Mouse (Mus musculus): Measurements from ENCODE around the gene Lsamp. TPM values are rescaled to one million over a fixed set of nuclear protein-coding genes. Genes with fewer than 3 reads are reported as not detected.

Gene Lsamp
- total RNA-seq, 2 experiments from 2014 or later: 390 to 474 TPM

DNA sequence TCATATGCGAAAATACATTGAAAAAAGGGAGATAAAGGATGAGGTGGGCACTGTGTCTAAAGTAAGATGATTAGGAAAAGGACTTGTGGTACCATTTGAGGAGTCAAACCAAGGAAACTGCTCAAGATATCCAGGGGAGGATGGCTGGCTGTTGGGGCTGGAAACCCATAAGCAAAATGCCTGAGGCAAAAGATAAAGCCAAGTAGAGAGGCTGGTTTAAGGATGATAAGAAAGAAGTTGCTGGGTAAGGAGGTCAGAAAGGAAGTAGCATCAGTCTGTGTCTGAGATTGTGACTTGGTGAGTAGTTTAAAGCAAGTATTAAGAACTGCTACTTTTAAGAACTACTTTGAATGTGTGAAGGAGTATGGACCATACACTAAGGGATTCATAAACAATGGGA is 1497.7 kb downstream of the Lsamp start:
- DNase-seq (ENCODE audit: extremely low spot score in 1 of 2, low spot score in 1 of 2): no peak

DNA sequence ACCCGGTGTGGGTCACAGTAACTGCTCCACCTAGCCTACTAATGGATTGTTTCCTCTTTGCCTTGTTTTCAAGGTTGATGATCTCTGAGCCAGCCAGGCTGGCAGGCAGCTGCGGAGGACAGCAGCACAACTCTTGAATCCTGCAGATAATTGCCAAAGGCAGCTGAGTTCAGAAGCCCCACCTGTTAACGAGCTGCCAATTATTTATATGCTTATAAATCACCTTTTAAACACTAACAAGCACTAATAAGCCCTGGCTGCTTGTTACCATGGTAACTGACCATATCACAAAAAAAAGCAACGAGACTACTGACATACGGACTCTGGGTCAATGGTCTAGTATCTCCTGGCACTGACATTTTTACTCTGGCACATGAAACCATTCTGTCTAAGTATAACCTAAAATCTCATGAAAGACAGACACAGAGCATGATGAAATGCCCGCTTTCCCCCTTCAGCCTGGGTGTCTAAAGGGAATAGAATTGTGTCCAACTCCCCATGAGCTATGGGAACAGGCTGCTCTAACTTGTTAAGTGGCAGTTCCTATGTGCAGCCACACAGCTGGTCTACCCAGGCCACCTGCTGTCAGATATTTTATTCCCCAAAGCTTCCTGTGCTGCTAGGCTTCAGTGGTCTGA is 1526.9 kb downstream of the Lsamp start:
- DNase-seq (ENCODE audit: extremely low spot score in 1 of 2, low spot score in 1 of 2): no peak

DNA sequence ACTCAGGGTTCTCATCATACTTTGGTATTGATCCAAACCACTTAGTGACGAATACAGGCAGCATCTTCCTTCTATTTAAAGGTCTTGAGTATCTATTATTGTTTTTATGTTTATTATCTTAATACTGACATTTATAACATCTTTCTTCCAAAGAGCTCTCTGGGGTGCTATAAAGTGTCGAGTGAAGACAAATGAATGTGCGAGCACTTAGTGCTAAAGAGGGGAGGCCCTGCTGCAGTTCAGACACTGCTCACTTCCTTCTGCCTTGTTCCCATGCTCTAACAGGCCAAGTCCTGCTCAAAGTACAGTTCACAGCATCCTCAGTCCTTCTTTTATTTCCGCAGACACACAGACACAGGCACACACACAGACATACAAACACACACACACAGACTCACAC is 1537.4 kb downstream of the Lsamp start:
- DNase-seq (ENCODE audit: extremely low spot score in 1 of 2, low spot score in 1 of 2): no peak

DNA sequence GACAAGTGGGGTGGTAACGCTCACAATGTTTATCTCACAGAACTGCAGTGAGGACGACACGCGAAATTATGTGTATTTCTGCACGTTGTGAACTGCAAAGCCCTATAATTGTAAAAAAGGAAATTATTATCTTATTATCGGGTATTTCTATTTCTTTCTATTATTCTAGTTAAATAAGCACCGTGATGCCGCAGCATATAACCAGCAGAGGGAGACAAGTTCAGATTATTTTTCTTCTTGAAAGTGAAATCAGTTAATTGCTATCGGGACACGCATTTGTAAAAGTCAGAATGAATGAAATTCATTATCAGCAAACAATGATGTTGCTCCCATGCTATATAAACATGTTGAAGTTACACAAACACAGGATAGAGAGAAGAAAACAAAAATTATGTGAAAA is 1540.1 kb downstream of the Lsamp start:
- DNase-seq (ENCODE audit: extremely low spot score in 1 of 2, low spot score in 1 of 2): no peak

DNA sequence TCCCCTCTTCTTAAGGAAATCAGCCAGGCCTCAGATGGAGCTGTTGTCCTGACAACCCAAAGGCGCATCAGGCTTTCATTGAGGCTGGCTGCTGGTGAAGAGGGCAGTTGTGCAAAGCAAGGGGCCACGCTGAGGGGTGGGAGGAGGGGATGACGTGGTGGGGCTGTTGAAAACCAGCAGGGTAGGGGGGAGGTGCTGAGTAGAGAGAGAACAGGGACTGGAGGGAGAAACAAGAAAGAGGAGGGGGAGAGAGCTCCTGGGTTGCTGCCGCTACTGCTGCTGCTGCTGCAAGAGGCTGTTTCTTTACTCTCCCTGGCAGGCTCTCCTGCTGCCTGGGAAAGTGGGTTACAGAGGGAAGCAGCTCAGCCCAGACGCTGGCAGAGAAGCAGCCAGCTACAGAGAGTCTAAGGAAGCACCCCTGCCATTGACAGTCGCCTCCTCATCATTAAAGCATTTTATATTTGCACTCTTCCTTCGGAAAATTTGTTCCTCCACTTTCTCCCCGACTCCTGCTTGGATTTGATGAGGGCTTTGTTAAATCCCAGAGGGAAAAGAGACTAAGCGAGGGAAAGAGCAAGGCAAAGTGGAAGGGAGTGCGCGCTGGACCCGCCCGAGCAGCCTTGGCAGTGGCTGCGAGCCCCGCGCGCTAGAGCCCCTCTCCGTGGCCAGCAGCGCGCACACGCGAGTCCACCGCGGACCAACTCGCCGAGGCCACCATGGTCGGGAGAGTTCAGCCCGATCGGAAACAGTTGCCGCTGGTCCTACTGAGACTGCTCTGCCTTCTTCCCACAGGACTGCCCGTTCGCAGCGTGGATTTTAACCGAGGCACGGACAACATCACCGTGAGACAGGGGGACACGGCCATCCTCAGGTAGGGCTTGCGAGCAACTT is 1548.7 kb downstream of the Lsamp start:
- peak; percentile 36 to 38 for DNase-seq (ENCODE audit: extremely low spot score in 1 of 2, low spot score in 1 of 2)

DNA sequence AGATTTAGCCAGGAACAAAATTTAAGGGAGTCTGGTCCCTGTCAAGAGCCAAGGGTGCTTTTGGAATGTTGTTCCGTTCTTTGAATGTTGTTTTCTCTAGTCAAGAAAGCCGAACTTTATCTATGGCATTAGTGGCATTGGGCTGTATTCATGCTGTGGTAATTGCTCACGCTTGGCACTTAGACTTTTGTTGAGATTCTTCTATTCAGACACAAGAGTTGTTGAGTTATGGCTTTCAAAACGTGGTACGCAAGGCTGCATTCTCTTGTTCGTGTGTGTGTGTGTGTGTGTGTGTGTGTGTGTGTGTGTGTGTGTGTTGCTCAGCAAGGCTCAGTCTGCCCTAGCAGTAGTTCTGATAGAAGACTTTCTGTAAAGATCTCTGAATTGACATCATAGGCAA is 1549.5 kb downstream of the Lsamp start:
- DNase-seq (ENCODE audit: extremely low spot score in 1 of 2, low spot score in 1 of 2): no peak

DNA sequence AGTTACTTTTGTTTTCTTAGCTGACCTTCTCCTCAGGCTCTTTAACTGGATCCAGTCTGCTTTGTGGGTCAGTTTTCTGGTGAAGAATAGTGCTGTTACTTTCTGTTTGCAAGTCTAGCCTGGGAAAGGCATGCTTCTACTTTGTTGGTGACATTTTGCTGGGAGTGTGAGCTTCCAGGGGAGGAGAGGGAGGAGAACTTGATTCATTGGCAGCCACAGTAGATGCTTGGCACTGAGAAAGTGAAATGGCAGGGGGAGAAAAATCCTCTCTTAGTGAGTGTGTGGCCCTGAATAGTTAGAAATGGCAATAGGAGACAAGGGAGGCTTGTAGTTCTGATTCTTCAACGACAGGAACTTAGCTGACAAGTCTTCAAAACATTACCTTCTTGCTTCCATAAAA is 1551.6 kb downstream of the Lsamp start:
- DNase-seq (ENCODE audit: extremely low spot score in 1 of 2, low spot score in 1 of 2): no peak

DNA sequence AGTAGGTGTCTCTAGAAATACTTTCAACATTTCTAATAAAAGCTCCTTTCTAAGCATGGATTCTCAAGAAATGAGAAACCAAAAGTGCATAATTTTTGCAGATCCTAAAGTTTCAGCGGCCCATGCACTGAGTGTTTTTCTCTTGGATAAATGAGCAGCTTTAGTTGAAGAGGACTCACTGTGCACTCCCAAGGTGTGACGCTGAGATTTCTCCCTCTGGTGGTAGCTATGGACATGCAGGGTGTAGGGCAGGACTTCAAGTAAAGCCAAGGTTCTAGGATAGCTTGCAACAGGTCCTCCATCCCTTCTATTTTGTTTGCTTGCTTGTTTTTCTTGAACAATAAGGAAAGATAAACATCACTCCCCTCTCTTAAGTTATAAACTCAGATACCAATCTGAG is 1558.5 kb downstream of the Lsamp start:
- DNase-seq (ENCODE audit: extremely low spot score in 1 of 2, low spot score in 1 of 2): no peak

DNA sequence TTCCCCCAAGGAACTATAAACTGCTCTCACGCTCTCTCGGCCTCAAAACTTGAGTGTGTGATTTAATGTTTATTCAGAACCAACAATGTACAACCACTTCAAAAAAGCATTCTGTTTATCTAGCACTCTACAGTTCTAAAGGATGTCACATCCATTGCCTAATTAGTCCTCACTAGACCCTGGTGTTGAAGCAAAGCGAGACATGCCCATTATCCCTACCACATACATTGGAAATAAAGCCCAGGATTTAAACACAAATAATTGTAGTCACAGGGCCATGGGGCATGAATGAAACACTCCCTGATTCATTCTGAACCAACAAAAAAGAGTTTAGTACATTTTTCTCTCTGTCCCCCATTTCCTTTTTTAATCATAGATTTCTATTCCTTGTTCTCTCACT is 1567.0 kb downstream of the Lsamp start:
- no peak for DNase-seq (ENCODE audit: extremely low spot score in 1 of 2, low spot score in 1 of 2)

DNA sequence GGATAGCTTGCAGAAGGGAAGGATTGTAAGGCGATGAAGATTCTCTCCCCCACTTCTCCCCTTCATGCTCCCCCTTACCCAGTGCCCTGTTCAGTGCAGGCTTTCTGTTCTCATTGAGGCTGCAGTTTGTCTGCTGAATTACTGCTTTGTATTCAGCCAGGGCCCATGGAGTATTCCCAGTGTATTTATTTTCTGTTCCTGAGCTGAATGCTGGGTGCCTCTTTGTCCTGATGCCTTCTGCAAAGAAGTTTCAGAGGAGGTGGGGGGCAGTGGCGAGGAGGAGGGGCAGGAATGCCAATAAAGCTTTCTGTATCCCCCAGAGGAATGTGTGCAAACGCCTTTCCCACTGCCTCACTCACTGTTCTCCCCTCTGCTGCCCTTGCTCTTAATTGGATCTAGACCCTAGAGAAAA is 1567.7 kb downstream of the Lsamp start:
- no peak for DNase-seq (ENCODE audit: extremely low spot score in 1 of 2, low spot score in 1 of 2)

DNA sequence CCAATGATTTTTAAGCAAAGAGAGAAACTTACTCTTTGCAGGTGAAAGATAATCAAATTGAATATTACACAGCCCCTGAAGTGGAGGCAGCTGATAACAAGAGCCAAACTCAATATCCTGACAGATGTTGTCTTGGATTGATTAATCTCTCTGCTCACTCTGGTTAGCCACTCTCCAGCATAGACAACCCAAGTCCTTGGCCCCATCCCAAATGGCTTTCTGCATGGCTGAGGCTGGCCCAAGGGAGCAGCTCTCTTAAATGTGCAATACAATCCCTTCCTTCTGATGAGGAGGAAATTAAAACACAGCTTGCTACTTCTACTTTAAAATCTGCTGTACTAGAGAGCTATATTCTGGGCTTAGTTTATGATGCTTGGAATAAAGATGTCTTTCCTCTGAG is 1572.9 kb downstream of the Lsamp start:
- no peak for DNase-seq (ENCODE audit: extremely low spot score in 1 of 2, low spot score in 1 of 2)

DNA sequence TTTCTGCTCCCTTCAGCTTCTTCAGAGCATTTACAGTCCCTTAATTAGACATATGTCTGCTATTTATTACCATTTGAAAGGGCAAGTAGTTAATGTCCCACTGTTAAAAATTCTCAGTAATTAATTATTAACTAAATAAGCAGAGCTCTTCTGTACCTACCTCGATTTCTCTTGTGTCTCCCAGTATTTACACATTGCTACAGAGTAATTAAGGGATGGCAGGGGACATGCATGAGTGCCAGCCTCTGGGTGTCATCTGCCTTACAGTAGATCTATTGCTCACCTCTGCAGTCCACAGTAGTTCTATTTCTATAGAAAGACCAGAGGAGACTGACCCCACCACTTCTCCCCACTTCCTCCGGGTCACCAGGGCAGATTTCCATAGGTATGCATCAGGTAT is 1581.1 kb downstream of the Lsamp start:
- DNase-seq (ENCODE audit: extremely low spot score in 1 of 2, low spot score in 1 of 2): no peak

DNA sequence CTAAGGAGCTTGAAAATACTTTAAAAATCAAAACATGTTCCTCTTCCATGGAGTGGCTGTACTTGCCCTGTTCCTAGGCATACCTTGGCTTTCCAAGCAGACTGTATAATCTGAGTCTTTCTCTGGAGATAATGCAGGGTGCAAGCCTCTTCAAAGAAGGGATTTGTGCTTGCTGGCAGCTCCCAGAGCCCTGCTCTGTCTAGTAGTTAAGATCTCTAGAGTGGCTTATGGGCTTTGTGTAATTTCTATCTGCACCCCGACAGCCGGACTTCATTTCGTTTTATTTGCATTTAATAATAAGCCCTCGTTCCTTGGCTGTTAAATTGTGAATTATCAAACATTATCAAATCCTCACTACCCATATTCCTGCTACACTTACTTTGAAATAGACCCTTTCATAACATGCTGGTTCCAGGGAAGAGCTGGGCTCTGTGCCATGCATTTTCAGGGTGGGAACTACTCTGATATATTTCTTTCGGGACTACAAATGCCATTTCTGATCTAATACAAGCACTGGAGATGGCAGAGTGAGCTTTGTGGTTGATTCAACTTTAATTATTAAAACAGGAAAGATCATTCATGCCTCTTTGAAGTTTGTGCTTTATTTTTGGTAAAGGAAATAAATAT is 1604.6 kb downstream of the Lsamp start:
- DNase-seq (ENCODE audit: extremely low spot score in 1 of 2, low spot score in 1 of 2): peak in 1 of 2 experiments; percentile 18

DNA sequence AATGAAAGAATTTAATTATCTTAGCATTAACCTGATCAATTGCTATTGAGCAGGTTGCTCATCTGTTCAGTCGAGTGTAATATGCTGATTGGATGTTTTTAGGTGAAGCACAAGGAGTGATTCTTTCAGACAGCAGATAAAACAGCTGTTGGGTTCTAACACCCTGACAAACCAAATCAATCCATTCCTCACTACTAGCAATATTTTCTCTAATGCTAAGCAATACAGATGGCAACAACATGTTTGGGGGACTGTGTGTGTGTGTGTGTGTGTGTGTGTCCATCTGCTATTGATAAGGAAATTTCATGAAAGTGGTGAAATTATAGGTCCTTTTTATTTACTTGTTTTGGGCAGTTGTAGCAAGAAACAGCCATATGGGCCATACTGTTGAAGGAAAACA is 1628.1 kb downstream of the Lsamp start:
- DNase-seq (ENCODE audit: extremely low spot score in 1 of 2, low spot score in 1 of 2): no peak

DNA sequence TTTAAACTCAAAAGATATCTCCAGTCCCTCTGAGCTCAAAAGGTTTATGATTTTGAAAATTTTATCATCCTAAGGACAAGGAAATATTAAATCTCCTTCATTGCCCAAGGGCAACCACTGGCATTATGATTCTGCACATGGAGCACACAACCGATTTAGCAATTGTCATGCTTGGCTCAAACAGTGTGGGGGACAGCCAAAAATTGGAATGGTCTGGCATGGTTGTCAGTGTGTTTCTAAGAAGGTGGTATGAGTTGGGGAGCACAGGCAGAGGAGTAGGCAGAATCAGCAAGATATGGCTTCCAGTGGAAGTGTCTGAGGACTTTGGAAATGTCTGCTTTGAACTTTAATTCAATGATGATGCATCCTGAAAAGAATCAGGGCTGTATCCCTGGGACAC is 1639.7 kb downstream of the Lsamp start:
- no peak for DNase-seq (ENCODE audit: extremely low spot score in 1 of 2, low spot score in 1 of 2)

DNA sequence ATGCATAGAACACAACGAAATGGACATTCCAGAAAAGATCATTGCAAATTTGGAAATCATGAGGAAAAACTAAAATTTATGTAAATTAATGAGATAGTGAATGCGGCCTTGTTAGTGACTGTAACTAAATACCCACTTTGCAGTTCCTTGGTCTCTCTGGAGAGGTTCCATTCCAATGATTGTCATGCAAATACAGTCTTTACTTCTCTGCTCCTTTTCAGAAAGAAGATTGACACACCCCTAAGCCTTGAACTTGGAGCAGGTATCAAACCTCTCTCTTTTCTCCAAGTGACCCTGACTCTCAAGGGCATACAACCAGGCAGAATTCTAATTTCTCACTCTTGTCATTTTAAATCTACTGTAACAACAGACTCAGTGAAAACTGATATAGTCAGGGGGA is 1649.7 kb downstream of the Lsamp start:
- no peak for DNase-seq (ENCODE audit: extremely low spot score in 1 of 2, low spot score in 1 of 2)

DNA sequence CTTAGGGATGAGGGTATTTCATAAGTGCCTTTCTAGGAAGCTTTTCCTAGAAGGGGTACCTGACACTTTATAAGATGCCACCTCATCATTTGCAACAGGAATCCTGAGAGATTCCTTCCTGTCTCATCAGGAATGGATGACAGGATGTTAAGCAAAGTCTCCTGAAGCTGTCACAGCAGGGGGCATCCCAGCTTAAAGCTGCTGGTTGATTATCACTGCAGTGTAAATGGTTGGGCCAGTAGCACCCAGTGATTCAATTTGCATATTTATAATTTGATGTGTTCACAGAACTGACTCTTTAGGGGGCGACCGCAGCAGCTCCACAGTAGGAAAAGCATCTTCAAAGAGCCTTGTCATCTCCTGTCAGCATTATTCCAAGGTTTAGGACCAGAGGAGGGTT is 1656.7 kb downstream of the Lsamp start:
- DNase-seq (ENCODE audit: extremely low spot score in 1 of 2, low spot score in 1 of 2): no peak

DNA sequence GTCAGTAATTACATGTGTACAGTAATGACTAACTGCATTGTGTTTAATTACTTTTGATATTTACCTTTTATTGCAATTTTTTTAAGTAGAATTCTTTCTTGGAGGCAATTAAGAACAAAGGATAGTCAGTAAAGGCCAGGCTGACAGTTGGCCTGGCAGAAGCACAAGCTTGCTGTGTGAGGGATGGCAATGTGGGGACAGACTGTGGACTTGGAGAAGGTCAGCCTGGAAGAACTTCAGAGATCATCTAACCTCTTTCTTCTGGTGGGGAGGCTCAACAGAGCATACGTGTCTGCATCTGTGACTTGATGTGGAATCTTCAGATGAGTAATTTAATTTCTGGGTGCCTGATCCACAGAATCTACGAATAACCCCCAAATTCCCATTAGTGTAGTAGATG is 1669.1 kb downstream of the Lsamp start:
- no peak for DNase-seq (ENCODE audit: extremely low spot score in 1 of 2, low spot score in 1 of 2)

DNA sequence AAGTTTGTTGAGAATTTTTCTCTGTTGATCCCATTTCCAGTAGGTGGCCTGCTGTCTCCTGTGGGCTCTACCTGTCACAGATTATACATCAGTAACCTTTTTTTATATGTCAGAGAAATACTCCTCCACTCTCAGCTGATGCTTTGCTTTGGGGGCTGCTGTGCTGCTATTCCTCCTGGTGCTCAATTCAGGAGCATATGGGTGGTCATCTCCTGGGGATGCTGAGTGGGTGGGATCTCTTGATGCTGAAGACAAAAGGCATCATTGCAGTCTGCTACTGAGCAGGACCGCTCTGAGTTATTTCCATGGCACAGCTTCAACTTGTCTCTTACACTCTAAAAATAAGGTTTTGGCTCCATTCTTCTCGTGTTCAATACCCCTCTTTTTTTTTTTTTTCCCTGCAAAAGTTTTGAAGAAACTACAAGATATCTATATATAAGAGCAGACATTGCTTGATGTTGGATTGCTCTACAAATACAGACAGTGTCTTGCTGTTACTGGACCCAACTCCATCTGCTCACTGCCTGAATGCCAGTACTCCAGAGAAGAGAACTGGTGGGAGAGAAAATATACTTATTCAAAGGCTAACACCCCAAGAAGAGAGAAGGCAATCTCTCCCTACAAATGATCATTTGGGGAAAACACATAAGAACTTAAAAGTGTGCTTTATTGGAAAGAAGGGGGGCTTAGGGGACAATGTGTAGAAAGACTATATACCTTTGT is 1690.3 kb downstream of the Lsamp start:
- no peak for DNase-seq (ENCODE audit: extremely low spot score in 1 of 2, low spot score in 1 of 2)

DNA sequence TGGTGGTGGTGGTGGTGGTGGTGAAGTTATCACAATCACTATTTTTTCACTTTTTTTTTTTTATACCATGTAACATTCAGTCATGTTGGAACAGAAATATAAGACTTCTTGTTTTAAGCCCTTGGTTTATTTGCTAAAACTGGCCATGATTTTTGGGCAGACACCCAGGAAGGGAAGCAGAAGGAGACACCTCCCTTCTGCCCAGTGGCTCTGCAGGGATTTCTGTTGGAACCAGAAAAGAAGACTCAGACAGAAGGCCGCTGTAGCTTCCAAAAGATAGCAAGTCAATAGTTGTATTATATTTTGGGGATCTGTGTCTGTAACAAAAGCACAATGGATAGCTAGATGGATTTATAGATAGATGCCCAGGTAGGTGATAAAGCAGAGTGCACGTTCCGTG is 1691.6 kb downstream of the Lsamp start:
- DNase-seq (ENCODE audit: extremely low spot score in 1 of 2, low spot score in 1 of 2): no peak

DNA sequence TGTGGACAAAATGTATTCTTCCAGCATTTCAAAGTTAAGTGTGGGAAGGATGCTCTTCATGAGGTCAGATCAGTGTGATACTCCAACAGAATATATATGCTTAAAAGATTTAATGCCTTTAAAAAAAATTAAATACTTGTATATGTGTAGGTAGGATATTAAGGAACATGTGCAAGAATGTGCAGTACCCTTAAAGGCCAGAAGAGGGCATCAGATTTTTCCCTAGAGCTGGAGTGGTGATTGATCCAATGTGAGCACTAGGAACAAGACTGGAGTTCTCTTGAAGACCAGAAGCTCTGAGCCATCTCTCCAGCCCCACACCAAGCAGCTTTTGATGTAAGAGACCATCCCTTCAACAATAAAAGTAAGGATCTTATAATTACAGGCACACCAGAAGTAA is 1708.3 kb downstream of the Lsamp start:
- no peak for DNase-seq (ENCODE audit: extremely low spot score in 1 of 2, low spot score in 1 of 2)
